Mouse (Mus musculus) megakaryocyte, adult 5-6 weeks (primary cell): ENCODE measurements around the gene Rnf39. TPM values are rescaled to one million over a fixed set of nuclear protein-coding genes. Genes with fewer than 3 reads are reported as not detected.

Source experiments
- ATAC-seq: 2 replicates; pipeline ENCODE4 v1.8.0; 2016; ENCODE audit warnings: mild to moderate bottlenecking, inconsistent platforms; ENCODE audit not compliant: poor library complexity, severe bottlenecking
- total RNA-seq, 2 experiments: library from RNA; stranded (forward) in 1 of 2; stranded (reverse) in 1 of 2; fragments of 153-499, 151-499 nt in 1 of 2; fragments of 221-1000, 200-1000 nt in 1 of 2; gene quantifications; 2 replicates each; pipeline versions ENCODE4 v1.2.3 to v1.2.4; 2015 to 2017

Gene Rnf39
- not detected in 2 replicates for total RNA-seq (2015)
- total RNA-seq (2017) = 0.20 TPM in 1 of 2 replicates, not detected in the other

GRCm38 (mm10) chr17:36942791-36943471 is at the start of gene Rnf39:
Rnf39 (plus strand) TSS chr17:36942918.
- peak; percentile 35 for ATAC-seq

- ATAC-seq = no peak
Measured at GRCm38 (mm10) chr17:36893387-36893786, 49.3 kb upstream of the Rnf39 start.

GRCm38 (mm10) chr17:36896583-36896982 is 46.1 kb upstream of the Rnf39 start:
- no peak for ATAC-seq

DNA sequence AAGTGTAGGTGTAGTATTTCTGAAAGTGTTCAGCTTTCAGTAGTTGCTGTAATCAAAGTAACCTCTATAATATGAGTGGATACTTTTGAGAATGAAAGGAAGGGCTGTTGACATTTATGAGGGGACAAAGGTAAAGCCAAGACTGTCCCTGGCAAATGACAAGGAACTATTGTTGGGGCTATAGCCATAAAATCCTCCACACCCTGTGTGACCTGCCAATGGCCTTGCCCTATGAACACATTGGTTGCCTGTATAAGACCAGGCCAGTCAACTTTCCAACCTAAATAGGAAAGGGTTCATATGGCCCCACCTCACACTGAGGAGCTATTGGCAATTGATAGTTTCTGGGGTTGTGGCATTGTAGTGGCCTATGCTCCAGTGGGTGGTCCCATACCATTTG is 45.7 kb upstream of the Rnf39 start:
- no peak for ATAC-seq

GRCm38 (mm10) chr17:36897552-36898205 is 45.0 kb upstream of the Rnf39 start, which contains the start of gene Trim31:
Trim31 (plus strand) TSS chr17:36898118.
- ATAC-seq = no peak

- no peak for ATAC-seq
Measured at GRCm38 (mm10) chr17:36899376-36899775, 43.3 kb upstream of the Rnf39 start.

DNA sequence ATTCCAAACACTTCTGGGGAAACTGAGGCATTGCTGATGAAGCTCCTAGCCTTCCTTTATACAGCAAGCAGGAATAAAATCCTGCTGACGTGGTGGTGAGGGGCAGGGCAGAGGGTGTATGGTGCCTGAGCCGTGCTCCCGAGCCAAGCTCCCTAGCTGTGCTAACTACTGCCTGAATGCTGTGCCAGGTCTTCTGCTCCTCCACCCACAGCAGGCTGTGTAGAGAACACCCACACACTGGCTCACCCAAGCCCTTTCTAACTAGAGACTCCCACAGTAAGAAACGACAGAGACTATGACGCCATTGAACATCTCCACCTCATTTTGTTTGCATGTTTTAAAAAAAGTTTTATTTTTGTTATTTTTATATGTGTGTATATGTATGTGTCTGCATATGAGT is 42.7 kb upstream of the Rnf39 start:
- ATAC-seq = no peak

- ATAC-seq = no peak
Measured at GRCm38 (mm10) chr17:36900691-36901090, 42.0 kb upstream of the Rnf39 start.

DNA sequence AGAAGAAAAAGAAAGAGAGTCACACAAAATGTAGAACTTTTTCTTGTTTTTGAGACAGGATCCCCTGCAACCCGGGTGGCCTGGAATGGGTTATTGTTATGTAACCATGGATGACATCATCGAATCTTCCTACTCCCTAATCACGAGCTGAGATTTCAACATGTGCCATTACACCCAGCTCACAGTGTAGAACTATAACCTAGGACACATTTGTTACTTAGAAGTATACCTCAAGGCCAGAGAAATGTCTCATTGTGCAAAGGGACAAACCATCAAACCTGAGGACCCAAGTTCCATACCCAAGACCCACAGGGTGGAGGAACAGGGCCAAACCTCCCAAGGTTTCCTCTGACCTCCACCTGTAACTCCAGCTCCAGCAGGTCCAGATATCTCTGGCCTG is 39.1 kb upstream of the Rnf39 start:
- no peak for ATAC-seq

- ATAC-seq = no peak
Measured at GRCm38 (mm10) chr17:36908235-36908634, 34.5 kb upstream of the Rnf39 start.

GRCm38 (mm10) chr17:36909802-36910201 is 32.9 kb upstream of the Rnf39 start:
- no peak for ATAC-seq

DNA sequence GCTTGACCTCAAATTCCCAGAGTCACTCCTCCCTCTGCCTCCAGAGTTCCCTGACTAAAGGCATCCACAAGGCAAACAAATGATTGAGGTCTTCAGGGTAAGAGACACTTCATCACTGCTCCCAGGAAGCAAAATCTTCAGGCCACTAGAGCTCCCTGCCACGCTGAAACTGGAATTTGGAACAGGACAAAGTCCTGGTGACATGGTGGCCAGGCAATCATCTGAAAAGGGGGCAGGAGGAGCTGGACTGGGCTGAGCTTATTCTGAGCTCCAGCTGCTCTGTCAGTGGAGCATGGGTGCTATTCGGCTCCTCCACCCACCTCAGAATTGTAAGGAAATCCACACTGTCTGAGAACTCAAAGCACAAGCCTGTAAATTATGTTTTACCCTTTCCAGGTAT is 30.7 kb upstream of the Rnf39 start:
- ATAC-seq = no peak

GRCm38 (mm10) chr17:36914108-36914507 is 28.6 kb upstream of the Rnf39 start:
- peak; percentile 77 for ATAC-seq

DNA sequence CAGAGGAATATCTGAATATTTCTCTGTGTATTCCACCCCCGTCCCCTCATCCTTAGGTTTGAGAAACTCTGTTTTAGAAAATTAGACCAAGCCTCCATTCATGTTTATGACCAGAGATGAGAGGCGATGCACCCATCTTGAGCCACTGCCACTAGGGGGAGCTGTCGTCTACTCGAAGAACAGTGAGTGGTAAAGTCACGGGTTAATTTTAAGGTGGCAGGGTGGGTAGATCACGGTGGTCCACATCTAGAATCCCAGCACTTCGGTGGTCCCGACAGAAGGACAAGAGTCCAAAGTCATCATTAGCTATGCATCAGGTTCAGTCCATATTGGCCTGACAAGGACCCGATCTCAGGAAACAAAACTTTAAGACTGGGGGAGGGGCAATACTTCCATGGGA is 27.6 kb upstream of the Rnf39 start:
- 0 out of 2 replicates have a peak, but pooled peaks have one; percentile 56 for ATAC-seq

- ATAC-seq = no peak
Measured at GRCm38 (mm10) chr17:36920239-36920638, 22.5 kb upstream of the Rnf39 start.

DNA sequence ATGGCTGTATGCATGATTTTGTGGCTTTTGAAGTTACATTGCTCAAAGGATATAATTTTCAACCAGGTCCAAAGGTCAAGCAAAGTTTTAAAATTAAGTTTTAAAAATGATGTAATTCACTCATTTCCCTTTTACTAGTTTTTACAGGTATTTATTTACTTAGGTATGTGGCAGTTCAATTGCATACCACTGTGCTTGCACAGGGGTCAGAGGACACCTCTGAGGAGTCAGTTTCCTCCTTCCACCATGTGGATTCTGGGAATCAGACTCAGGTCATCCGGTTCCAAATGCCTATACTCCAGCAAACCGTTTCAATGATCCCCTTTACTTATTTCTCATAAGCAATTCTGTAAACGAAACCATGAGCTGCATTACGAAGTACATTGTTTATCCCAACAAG is 20.0 kb upstream of the Rnf39 start:
- no peak for ATAC-seq

DNA sequence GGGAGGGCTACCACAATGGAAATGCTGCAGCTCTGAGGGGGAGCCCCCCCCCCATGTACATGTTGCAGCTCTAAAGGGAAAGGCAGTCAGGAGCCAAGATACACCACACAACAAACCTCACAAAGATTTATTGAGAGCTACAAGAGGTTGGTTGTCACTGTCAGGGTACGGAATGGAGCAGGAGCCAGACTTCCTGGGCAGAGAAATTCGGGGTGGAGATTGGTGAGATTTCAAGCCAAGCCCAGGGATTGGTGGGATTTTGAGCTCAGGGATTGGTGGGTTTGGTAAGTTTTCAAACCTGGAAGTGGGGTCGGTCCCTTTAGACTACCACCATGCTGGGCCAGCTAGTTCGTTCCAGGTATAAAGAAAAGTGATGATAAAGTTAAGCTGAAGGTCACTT is 19.2 kb upstream of the Rnf39 start:
- ATAC-seq = no peak

- ATAC-seq = no peak
Measured at GRCm38 (mm10) chr17:36927496-36928120, 15.1 kb upstream of the Rnf39 start.

DNA sequence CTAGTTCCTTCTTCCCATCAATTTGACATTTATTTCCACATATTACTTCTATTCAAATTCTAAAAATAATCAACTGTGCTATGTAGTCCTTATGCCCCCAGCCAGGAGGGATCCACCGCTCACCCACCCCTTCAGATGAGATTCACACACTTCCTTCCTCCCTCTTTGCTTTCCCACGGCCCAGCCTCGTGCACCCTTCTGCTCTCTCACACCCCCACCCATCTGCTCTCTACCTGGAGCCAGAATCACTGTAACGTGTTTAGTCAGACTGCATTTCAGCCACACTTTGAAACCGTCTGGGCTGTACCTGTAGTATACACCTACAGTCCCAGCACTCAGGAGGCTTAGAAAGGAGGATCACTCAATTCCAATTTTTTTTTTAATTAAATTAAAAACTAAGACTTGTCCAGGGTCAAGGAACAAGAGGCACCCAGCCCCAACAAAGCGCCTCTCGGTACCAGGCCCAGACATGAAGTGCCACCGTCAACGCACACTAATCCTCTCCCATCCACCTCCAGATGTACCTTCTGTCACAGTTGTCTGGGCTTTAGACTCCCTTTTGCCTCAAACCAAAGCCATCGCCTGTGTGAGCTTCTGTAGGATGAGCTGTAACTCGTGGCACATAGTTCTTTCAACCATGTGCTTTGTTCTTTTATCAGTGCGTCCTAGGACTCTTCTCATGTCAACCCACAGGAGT is 13.3 kb upstream of the Rnf39 start:
- ATAC-seq = no peak

GRCm38 (mm10) chr17:36930233-36930632 is 12.5 kb upstream of the Rnf39 start:
- no peak for ATAC-seq

DNA sequence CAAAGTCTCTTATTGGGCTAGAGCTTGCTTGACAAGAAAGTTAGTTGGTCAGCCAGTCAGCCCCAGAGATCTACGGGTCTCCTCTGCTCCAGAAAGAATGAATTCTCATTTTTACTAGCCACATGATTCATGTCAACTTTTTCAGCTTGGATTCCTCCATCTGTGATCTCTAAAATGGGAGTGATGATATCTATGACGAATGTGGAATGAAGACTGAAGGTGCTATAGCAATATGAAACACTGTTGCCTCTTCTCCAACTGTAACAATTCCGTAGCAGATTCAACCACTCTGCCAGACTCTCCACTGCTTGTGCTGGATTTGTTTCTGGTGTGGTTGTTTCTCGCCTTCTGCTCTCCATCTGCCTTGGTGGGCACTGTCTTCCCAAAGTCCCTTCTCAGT is 11.6 kb upstream of the Rnf39 start:
- ATAC-seq = no peak
